Mouse (Mus musculus) testis, postnatal 14 days (tissue): ENCODE results near the gene Arhgef10l.

Source experiments
- DNase-seq: peaks from one replicate; pipeline ENCODE4 v3.0.0; 2021; ENCODE audit warnings: low spot score

Arhgef10l gene

DNA sequence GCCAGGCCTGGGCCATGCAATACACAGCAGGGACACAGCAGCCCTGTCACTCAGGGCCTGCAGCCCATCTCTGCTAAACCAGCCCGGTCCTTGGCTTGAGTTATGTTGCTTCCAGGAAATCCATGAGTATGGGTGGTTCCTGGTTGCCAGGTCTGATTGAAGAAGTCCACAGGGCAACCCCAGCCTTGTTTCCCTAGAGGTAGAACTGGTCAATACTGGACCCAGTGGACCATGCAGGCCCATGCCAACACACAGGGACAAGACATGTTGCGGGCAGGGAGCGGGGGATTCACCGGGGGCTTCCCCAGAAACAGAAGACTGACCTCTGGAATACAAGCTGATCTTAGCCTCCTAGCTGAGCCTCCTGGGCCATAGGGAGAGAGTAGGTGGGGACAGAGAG is 142.9 kb downstream of the Arhgef10l start:
- DNase-seq = no peak

DNA sequence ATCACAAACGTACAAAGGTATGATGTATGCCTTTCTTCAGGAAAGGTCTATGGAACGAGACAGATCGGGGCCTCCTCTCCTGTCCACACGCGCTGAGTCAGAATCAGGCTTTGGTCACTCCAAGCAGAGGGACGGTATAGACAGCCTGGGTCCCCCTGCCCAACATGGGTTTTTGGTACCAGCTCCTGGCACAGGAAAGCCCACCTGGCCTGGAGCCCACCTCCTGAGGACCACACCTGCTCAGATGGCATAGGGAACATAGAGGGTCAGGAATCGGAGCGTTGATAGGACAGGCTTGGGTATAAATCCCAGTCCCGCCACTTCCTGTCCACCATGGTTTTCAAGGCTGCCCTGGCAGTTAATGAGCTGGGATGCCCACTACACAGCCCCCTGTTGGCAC is 145.1 kb downstream of the Arhgef10l start:
- DNase-seq = no peak

DNA sequence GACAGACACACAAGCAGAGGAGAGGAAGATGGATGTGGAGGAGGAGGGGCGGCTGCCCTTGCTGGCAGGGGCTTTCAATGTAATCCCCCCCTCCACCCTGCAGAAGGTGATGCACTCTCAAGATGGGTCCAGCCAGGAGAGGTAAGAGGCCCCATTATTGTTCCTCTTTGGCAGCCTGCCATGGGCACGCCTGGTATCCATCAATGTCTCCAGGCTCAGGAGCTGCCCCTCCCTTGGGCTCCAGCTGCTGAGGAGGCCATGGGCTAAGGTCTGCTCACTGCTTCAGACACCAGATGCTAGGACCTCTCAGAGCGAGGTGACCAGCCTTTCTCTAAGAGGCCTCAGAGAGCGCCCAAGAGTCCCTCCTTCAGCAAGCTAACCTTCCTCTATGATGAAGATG is 152.0 kb downstream of the Arhgef10l start:
- no peak for DNase-seq

DNA sequence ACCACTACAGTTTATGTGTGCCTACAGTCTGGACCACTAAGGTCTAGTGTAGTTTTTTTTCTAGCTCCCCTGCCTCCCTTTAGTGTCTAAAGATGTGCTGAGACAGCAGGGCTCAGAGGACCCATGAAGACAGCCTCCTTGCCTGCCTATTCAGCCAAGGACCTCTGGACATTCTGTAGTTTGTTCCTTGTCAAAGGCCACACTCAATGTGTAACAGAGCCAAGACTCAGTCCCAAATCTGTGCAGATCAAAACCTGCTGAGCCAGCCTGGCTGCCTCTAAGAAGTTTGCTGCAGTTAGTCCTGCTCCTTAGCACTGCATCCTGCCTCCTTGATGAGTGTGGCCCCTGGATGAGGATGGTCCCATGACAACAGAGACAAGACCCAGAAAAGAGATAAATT is 156.0 kb downstream of the Arhgef10l start:
- DNase-seq = no peak

DNA sequence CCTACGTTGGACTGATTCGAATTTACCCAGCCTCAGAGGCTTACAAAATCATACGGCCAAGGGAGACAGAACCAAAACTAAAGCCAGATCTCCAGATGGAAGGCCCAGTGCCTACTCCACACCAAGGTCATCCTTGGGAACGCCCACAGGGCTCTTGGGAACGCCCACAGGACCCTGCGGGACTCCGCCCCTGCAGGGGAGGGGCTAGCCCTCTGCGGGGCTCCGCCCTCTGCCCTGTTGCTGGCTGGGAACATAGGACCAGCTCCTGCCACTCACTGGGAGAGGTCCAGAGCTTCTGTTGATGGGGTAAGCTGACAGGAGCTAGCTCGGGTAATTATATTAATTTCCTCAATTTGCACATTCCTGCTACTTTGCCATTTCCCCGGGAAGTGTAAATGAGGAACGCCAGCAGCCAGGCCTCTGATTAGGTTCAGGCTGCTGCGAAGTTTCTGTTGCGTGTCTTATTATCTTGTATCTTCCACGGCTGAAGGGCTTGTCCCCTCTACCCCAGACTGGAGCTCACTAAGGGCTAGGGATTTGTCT is 158.6 kb downstream of the Arhgef10l start:
- peak; percentile 48 for DNase-seq

DNA sequence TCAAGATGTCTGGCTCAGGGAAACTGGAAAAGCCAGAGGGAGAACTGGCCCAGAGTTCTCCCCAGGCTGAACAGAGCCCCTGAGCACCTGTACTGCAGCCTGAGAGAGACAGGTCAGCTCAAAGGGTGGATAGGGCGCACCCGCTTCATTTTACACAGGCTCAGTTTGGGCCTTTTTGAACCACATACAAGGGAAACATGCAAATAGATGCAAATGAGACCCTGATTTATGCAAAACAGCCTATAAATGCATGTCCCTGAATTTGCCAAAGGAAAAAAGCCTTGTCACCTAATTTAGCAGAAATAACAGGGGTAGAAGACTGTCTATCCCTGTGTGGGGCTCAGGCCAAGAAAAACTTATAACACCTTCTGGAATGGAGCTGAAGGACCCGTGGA is 160.2 kb downstream of the Arhgef10l start:
- DNase-seq = no peak

DNA sequence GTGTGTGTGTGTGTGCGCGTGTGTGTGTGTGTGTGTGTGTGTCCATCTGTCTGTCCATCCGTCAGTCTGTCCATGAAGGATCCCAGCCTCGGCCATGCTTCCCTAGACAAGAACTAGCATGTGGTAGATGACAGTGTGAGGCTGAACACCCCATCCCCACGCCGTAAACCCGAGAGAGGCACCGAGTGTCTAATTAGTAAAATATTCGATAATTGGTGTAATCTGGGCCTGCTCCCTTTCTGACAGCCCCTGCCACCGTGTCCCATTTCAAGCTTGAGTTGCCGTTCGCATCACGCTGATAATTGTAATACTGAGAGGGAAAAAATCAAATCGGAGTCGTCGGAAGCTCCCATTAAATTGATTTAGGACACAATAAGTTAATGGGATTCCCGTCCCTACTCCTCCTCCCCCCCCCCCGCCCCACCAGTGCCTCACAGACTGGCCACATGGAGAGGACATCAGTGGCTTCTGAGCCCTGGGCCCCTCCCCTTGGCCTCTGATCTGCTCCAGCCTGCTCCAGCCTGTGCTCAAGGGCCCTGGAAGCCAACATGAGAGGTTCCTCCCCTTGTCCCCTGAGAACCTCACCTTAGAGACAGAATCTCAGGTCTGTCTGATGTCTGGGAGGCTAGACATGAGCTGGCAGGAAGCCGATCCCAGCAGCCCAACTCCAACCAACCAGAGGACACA is 160.7 kb downstream of the Arhgef10l start:
- no peak for DNase-seq

DNA sequence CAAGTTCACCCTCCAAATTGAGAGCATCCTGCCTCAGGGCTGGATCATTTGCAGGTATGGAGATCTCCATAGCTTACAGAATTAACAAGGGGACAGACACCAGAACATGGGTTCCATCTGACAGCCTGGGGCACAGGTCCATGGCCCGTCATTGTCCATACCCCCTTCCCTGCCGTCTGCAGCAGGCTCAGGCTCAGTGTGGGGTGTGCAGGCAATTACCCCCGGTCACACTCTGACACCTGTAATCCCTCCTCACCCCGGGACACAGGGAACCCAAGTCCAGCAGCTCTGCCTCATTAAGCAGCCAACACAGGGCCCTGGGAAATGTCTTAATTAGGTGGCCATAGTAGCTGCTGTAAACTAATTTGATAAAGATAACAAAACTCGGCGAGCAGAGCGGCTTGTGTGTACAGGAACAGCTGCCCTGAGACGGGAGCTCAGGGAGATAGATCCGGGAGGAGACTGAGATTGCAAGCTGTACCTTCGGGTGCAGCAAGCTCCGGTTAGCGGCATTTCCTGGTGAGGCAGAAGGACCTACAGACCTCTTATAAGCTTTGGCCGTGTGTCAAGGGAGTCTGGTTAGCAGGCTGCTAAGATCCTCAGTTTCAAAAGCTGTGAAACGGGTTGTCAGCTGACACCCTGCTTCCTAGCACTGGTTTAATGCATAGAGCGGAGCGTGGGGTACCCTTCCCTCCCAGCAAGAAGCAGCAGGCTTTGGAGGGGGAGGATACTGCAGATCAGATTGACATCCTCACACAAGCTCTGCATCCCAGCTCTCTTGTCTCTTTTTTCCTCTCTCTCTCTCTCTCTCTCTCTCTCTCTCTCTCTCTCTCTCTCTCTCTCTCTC is 161.5 kb downstream of the Arhgef10l start:
- DNase-seq = no peak

DNA sequence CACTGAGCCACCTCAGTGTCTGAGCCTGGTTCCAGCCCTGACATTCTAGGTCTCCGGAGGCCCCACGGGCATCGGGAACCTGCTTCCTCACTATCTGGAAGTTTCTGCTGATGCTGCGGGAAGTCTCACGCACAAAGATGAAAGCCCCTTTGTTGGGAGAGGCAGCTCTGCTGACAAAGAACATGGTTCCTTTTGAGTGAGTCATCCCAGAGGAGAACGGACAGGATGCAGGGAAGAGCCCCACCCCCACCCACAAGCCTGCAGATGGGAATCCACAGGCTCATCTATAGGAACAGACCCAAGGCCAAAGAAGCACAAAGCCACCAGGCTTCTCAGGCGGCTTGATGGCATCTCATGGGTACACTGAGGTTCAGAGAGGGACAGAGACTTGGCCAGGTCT is 165.0 kb downstream of the Arhgef10l start:
- no peak for DNase-seq

DNA sequence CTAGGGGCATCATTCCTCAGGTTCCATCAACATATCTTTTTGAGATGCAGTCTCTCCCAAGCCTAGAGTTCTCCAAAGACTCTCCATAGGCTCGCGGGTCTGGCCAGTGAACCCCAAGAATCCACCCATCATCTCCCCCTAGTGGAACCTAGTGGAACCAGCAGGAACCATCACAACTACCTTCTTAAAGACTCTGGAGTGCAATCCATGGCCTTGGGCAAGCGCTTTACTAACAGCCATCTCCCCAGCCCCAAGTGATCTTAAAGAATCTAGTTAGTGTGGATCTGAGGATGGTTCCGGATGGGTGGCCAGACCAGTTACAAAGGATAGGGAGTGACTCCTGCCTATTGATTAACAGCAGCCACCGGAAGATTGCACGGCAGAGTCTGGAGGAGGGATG is 166.2 kb downstream of the Arhgef10l start:
- DNase-seq = no peak

DNA sequence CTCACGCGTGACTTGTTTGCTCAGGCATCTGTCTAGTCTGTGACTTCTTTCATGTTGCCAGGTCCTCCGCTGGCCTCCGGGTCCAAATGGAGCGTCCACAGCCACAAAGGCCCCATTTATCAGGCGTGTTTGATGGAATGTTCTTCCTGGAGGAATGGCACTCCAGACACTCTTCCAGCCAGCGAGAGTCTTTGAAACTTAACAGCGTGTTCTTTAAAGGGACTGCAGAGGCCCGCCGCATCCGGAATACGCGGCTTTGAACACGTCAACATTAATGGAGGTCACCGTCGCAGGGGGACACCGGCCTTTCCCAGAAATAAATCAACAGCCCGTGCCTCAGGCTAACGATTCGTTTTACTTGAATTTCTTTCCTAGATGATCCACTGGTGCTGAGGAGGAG is 168.6 kb downstream of the Arhgef10l start:
- DNase-seq = no peak

DNA sequence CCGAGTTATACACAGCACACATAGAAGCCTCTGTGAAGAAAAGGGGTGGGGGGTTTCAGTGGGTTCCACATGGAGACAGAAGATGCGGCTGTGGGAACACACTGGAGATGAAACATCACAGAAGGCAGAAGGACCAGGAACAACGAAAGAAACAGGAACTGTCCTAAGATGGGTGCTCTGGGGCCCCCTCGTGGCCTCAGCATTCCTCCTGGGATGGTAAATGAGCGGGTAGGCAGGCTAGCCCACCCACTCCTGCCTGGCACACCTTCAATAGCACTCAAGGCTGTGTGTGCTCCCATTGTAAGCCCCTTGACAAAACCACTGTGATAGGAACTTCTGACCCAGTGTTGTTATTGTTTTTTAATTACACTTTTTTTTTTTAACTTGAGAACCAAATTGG is 174.3 kb downstream of the Arhgef10l start:
- no peak for DNase-seq

DNA sequence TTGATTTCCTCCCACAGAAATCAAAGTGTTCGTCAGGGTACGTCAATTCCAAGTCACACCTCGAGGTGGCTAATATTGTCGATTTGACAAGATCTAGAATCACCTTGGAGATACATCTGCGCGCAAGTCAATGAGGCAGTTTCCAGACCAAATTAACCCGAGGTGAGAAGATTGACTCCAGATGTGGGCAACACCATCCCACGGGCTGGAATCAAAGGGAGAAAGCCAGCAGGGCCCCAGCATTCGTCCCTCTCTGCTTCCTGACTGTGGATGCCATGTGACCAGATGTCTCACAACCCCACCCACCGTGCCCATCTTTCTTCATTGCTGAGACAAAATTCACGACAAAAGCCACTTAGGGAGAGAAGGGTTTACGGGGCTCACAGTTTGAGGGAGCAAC is 180.4 kb downstream of the Arhgef10l start:
- no peak for DNase-seq

DNA sequence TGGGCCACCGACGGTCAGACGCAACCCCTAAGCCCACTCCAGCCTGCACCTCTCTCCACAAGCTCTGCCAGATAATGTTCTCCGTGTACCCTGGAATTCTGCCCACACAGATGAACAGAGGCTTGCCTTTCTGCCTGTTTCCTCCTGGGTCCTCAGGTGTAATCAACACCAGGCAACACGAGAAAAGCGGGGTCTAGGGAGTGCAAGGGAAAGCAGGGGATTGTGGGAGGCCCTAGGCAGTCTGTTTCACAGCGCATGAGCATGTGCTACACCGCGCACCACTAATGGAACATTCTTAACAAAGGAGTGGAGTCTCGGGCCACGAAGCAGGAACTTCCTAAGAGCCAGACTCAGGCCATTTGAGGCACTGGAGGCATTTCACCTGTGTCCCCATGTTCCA is 182.7 kb downstream of the Arhgef10l start:
- DNase-seq = no peak

DNA sequence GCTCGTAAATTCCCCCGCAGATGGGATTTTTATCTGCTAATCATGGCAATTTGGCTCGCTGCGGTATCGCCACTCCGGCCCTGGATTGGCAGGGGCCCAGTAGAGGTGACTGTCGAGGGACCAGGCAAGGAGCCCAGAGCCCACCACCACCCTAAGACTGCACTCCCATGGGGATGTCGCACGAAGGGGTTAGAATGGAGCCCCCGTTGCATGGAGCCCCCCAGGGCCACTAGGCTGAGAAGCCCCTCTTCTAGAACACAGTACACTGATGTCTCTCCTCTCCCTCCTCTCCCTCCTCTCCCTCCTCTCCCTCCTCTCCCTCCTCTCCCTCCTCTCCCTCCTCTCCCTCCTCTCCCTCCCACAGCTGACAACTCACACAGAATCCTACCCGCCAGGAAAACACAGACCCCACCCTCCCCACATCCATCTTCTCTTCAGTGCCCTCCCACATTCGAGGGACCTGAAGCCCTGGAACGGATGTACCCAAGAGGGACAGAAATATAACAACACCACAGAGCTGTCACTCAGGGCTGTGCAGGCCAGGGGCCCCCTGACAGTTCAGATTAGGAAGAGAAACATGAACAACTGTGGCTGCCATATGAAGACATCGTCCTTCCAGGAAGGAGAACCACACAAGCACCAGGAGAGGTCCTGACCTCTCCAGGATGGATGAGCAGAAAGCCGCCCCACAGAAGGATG is 185.3 kb downstream of the Arhgef10l start:
- DNase-seq = no peak

DNA sequence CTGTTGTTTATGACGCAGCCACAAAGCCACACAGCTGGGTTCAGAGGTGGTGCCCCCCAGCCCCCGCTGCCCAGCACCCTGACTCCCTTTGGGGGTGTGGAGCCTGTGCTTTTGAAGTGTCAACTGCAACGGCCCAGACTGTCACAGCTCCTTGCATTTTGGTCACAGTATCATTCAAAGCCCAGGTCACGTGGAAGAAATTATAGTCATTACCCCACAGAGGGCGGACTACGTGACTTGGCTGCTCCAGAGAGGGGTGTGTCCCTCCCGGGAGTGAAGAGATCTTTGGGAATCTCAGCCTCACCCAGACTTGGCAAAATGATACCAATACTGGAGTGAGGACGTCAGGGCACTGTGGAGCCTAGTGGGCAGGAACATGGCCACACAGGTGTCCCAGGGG is 190.6 kb downstream of the Arhgef10l start:
- no peak for DNase-seq

DNA sequence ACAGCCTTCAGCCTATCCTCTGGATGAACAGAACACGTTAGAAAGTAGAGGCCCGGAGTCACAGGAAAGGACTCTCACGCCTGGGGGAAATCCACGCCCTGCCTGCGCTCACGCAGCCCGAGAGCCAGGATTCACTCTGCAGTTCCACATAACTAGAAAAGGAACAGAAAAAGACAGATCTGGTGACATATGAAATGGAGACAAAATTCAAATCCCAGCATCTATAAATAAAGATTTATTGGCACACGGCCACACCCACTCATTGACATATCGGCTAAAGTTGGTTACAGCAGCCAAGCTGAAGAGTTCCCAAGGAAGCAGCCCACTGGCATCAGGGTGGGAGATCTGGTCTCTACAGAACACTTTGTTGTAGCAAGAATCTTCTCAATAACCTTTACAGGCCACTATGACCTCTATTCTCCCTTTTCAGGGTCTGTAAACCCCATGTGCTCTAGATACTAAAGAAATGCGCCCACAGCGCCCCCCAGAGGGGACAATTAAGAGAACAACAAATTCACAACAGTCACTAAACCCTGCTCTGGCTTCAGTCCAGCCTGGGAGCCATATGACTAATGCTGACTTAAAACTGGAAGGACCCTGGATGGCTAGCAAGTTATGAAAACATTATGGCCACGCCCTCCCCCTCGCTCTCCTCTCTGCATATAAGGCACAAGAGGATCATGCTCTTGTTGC is 195.9 kb downstream of the Arhgef10l start:
- no peak for DNase-seq

DNA sequence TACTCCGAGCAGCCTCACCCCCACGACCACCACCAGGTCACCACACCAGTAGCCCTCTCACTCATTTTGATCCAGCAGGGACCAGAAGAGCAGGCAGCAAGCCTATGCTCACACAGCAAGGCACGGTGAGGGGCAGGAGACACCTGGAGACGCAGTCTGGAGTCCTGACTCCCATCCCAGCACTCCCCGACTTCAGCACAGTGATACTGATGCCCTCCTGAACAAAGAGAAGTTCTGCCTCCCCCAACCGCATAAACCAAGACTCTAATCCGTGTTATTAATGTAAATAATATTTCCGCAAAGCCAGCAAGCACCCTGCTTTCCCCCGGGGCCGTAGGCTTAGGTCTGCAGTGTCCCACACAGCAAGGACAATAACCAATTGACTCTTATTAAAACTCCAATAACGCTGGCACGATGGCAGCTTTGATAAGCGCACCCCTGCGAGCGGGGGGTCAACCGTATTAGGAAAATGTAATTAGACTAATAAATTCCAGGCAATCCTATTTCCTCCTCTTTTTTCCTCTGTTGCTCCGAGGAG is 198.5 kb downstream of the Arhgef10l start:
- no peak for DNase-seq
